Mouse (Mus musculus) lung, postnatal 0 days (tissue): ENCODE results near the gene Chd3. TPM values are rescaled to one million over a fixed set of nuclear protein-coding genes. Genes with fewer than 3 reads are reported as not detected.

Experiments
- ATAC-seq: fragments of 200-750 bp; cut with Nextera tagmentation; 2 replicates; pipeline ENCODE4 v1.8.0; 2017; ENCODE audit warnings: moderate library complexity
- DNase-seq: peaks from one replicate; pipeline ENCODE4 v3.0.0-alpha.2; 2016; ENCODE audit warnings: low spot score
- H3K27ac ChIP-seq: fragments of 300-500 bp; sonication (generic); 2 replicates; pipeline ENCODE4 v1.5.1; 2014; ENCODE audit warnings: antibody characterized with exemption, mild to moderate bottlenecking, low read length, mixed read lengths
- H3K27me3 ChIP-seq: fragments of 300-500 bp; sonication (generic); replicated peaks from 2 replicates; pipeline ENCODE4 v1.6.1; 2014; ENCODE audit warnings: low read length, mixed read lengths; ENCODE audit not compliant: insufficient read depth
- H3K36me3 ChIP-seq: fragments of 300-500 bp; sonication (generic); 2 replicates; pipeline ENCODE4 v1.6.1; 2014; ENCODE audit warnings: low read length, mixed read lengths; ENCODE audit not compliant: insufficient read depth
- H3K4me1 ChIP-seq: fragments of 300-500 bp; sonication (generic); 2 replicates; pipeline ENCODE4 v1.6.1; 2014; ENCODE audit warnings: antibody characterized with exemption, low read depth, low read length, mixed read lengths; ENCODE audit not compliant: insufficient read depth
- H3K4me2 ChIP-seq: fragments of 300-500 bp; sonication (generic); replicated peaks from 2 replicates; pipeline ENCODE4 v1.6.1; 2014; ENCODE audit warnings: low read depth, mild to moderate bottlenecking, low read length, moderate library complexity, mixed read lengths
- H3K4me3 ChIP-seq: fragments of 300-500 bp; sonication (generic); 2 replicates; pipeline ENCODE4 v1.5.1; 2014; ENCODE audit warnings: low read depth, low read length
- H3K9ac ChIP-seq: fragments of 300-500 bp; sonication (generic); replicated peaks from 2 replicates; pipeline ENCODE4 v1.6.1; 2014; ENCODE audit warnings: low read depth, mild to moderate bottlenecking
- H3K9me3 ChIP-seq: fragments of 300-500 bp; sonication (generic); 2 replicates; pipeline ENCODE4 v1.6.1; 2016; ENCODE audit warnings: low read length, mixed read lengths
- CTCF ChIP-seq: IDR thresholded peaks from 2 replicates; pipeline ENCODE4 v1.5.1; 2016; ENCODE audit warnings: antibody characterized with exemption, mild to moderate bottlenecking
- EP300 ChIP-seq: IDR thresholded peaks from 2 replicates; pipeline ENCODE4 v1.6.1; 2016; ENCODE audit warnings: antibody characterized with exemption, mild to moderate bottlenecking, control low read depth
- WGBS: fragments of 180-500 bp; shearing (Covaris S2); extraction: QIAGEN DNeasy Blood & Tissue Kit; methylation state at CpG from one replicate; pipeline ENCODE4 v1.1.7; 2014; 5-methylcytosine and 5-hydroxymethylcytosine counted together
- polyA plus RNA-seq: library from polyadenylated mRNA; unstranded; fragments of >200 nt; fragmentation: Nextera tagmentation; extraction: Ambion mirVana; gene quantifications from 2 replicates; pipeline ENCODE4 v1.2.1, GENCODE M21; 2015

Gene Chd3
- polyA plus RNA-seq, 1 experiment from 2014 or later: 29.9 TPM

DNA sequence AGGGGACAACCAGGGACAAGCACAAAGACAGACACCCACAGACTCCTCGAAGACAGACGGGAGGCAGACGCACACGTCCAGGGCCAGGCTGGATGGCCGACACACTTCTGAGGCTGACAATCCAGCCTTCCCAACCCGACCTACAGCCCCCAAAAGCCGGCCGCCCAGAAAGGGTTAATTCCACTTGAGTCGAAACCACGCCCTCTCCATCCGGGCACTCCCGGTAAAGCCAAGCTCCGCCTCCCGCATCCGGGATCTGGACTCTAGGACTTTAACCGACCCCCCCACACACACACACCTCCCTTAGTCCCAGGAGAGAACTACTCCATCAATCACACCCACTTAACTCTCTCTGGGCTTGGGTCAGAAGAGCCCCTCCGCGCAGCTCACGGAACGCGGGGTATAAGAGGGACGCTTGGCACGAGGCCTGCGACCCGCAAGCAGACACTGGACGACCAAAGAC, 41.9 kb upstream of the Chd3 start:
- H3K9ac ChIP-seq: peak overlapping the region; percentile 93
- H3K4me2 ChIP-seq: peak overlapping the region; percentile 97
- peak; percentile 98 for DNase-seq
- H3K36me3 ChIP-seq: peaks cover 19% of the 10 kb centered on the region
- H3K4me1 ChIP-seq: peaks cover 32% of the 10 kb centered on the region
- H3K27me3 ChIP-seq: no peaks in the 10 kb centered on the region
- ATAC-seq: peak; percentile 62
- H3K27ac ChIP-seq: peak overlapping the region; percentile 100
- no peaks in the 10 kb centered on the region for H3K9me3 ChIP-seq
- TF ChIP-seq EP300: no peak; the same call in 1 of the 2 replicates
- TF ChIP-seq CTCF: no peak
- 0% methylated on average over 26 of the region's 26 CpGs for WGBS
- peak overlapping the region; percentile 75 for H3K4me3 ChIP-seq

DNA sequence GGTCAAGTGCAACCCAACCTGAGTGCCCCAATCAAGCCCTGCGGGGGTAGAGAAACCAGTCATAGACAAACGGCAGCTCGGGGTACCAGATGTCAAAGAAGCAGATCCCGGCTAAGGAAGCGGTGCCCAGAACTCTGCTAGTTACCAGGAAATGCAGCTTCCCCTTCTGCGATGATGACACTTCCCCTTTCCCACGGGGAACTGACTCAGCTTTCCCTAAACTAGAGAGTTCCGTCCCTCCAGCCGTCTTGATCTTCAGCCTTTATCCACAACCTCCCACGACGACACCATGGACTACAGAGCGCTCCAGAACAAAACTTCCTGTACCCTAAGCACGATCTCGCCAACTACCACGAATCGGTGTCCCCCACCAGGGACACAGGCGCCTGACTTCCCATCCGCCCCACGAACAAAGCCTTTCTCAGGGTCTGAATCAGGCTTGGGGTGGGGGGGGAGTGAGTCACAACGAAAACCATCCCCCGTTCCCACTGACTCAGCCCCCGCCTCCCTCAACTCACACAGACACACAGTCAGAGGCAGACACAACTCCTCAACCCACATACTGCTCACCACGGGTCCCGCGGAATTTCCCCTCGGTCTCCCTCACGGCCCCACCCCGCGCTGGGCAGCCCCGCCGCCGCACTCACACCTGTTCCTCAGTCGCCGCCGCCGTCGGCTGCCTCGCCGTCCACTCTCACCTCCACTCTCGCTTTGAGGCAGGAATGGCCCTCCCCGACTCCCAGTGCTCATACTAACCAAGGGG, 41.3 kb upstream of the Chd3 start:
- peak overlapping the region; percentile 97 for H3K4me2 ChIP-seq
- peak overlapping the region; percentile 93 for H3K9ac ChIP-seq
- peaks cover 25% of the 10 kb centered on the region for H3K36me3 ChIP-seq
- H3K4me3 ChIP-seq: peak overlapping the region; percentile 75
- H3K4me1 ChIP-seq: peaks cover 32% of the 10 kb centered on the region
- peak; percentile 92 for DNase-seq
- WGBS: 3% methylated on average over 35 of the region's 41 CpGs
- no peaks in the 10 kb centered on the region for H3K9me3 ChIP-seq
- peak overlapping the region; percentile 100 for H3K27ac ChIP-seq
- H3K27me3 ChIP-seq: no peaks in the 10 kb centered on the region
- TF ChIP-seq CTCF (no peak), EP300 (peak; percentile 79)
- ATAC-seq: peak; percentile 20

DNA sequence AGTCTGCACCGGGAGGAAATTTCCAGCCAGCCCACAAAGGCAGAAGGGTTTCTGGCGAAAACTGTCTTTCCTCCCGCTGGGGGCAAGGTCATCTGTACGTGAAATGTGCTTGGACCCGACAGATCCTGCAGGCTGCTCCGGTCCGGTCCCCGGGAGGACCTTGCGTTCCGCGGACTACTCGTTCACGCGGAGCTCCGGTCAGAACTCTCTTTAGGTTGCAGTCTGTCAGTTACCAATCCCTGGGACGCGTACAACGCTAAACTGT, 40.8 kb upstream of the Chd3 start:
- H3K27ac ChIP-seq: peak overlapping the region; percentile 100
- WGBS: 0% methylated on average over 18 of the region's 18 CpGs
- H3K4me1 ChIP-seq: peaks cover 30% of the 10 kb centered on the region
- DNase-seq (no peak), ATAC-seq (no peak)
- no peaks in the 10 kb centered on the region for H3K9me3 ChIP-seq
- no peak for TF ChIP-seq CTCF
- no peak for TF ChIP-seq EP300
- H3K4me2 ChIP-seq: peak overlapping the region; percentile 97
- peaks cover 30% of the 10 kb centered on the region for H3K36me3 ChIP-seq
- peak overlapping the region; percentile 75 for H3K4me3 ChIP-seq
- H3K27me3 ChIP-seq: no peaks in the 10 kb centered on the region
- peak overlapping the region; percentile 93 for H3K9ac ChIP-seq

DNA sequence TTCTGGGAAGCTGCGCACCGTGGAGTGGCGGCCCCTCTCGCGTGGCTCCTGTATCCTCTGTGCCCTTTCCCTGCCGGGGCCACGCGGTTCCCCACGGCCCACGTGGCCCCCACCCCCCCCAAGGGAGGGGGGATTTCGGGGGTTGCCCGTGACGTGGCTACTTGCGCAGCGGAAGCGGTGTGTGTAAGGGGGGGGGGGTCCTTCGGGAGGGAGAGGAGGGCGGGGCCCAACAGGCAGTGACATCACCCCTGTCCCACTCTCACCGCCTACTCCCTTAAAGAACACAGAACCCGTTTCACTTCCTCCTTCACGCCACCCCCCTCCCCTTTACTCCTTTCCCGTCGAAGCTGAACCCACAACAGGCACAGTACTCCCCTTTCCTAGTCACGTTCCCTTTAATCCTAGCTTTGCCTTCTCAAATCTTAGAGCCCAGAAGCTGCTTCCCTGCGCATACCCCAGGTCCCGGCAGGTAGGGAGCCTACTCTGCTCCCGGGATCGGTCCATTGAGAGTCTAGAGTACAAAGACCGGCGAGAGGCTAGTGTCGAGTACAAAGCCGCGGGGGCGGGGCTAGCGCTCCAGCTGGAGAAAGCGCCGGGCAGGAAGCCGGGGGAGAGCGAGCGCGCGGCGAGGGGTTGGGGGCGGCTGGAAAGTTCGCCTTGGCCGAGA, 40.3 kb upstream of the Chd3 start:
- peak overlapping the region; percentile 75 for H3K4me3 ChIP-seq
- ATAC-seq (peak; percentile 64), DNase-seq (peak; percentile 97)
- H3K27ac ChIP-seq: peak overlapping the region; percentile 100
- H3K4me2 ChIP-seq: peak overlapping the region; percentile 97
- H3K9ac ChIP-seq: peak overlapping the region; percentile 93
- H3K9me3 ChIP-seq: no peaks in the 10 kb centered on the region
- no peaks in the 10 kb centered on the region for H3K27me3 ChIP-seq
- WGBS: under 1% methylated on average over 34 of the region's 46 CpGs
- H3K4me1 ChIP-seq: peaks cover 26% of the 10 kb centered on the region
- peaks cover 34% of the 10 kb centered on the region for H3K36me3 ChIP-seq
- TF ChIP-seq CTCF (0 out of 2 replicates have a peak, but pooled peaks have one; percentile 1), EP300 (peak; percentile 76)

DNA sequence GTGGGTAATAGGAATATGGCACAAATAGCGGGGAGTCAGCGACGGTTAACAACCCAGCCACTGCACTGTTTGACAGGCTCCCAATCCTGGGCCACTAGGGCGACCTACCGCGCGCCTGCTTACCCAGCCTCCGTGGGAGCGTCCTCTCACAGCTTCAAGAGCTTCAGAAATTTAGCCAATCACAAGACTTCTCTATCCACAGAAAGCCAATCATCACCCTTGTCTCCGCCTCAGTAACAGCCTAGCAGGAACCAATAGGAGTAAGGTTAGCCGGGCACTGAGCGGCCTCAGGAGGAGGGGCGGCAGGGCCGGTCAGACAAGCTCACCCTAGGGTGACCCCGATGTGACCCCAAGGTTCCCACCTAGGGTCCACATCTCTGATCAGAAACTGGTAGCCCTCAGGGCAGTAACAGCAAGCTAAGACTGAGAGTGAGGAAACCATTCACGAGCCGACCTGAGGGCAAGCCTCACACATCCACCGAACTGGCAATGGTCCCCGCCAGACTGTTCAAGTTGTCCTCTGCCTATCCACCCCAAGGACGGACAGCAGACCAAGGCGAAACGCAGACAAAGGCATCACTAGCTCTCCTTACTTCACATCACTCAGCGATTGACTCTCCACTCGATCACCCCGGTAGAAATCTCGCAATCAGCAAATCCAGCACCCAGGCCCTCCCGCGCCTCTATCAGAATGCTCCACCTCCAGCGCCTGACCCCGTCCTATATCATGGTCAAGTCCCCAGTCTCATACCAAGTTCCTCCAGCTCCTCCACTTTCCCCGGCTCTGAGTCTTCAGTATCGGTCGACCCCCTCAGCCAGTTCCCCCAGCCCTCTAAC, 39.6 kb upstream of the Chd3 start:
- peak overlapping the region; percentile 100 for H3K27ac ChIP-seq
- H3K4me3 ChIP-seq: peak overlapping the region; percentile 75
- no peaks in the 10 kb centered on the region for H3K27me3 ChIP-seq
- H3K36me3 ChIP-seq: peaks cover 40% of the 10 kb centered on the region
- H3K4me2 ChIP-seq: peak overlapping the region; percentile 97
- peak; percentile 98 for DNase-seq
- peaks cover 20% of the 10 kb centered on the region for H3K4me1 ChIP-seq
- TF ChIP-seq EP300: no peak
- TF ChIP-seq CTCF: peak; percentile 24; the same call in 1 of the 2 replicates
- H3K9ac ChIP-seq: peak overlapping the region; percentile 93
- WGBS: under 1% methylated on average over 33 of the region's 33 CpGs
- peak; percentile 70 for ATAC-seq
- H3K9me3 ChIP-seq: no peaks in the 10 kb centered on the region

DNA sequence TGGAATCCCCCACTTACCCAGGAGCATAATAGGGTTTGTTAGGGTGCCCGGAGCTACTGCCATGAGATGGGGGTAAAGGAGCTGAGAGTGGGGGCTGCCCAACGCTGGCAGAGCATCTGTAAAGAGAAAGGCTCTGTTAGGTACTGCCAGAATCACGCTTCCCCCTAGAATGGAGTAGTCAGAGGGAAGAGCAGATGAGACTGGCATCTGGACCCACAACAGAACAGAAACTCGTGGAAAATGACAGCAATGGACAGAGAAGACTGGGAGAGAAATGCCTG, 38.5 kb upstream of the Chd3 start:
- no peaks in the 10 kb centered on the region for H3K27me3 ChIP-seq
- H3K4me3 ChIP-seq: no peak overlapping the region
- no peaks in the 10 kb centered on the region for H3K9me3 ChIP-seq
- 87% methylated on average over 4 of the region's 4 CpGs for WGBS
- peak overlapping the region; percentile 35; the same call in 1 of the 2 replicates for H3K27ac ChIP-seq
- H3K36me3 ChIP-seq: peaks cover 44% of the 10 kb centered on the region
- H3K4me1 ChIP-seq: peaks cover 15% of the 10 kb centered on the region
- ATAC-seq: no peak
- TF ChIP-seq EP300 (no peak), CTCF (no peak)
- H3K9ac ChIP-seq: no peak overlapping the region
- peak overlapping the region; percentile 97; the same call in 1 of the 2 replicates for H3K4me2 ChIP-seq
- no peak for DNase-seq
